Mouse (Mus musculus): ENCODE data around the gene Trpv2.
A peak's percentile ranks its signal among the peaks of the same experiment; 100 is the strongest.

The Trpv2 gene

DNA sequence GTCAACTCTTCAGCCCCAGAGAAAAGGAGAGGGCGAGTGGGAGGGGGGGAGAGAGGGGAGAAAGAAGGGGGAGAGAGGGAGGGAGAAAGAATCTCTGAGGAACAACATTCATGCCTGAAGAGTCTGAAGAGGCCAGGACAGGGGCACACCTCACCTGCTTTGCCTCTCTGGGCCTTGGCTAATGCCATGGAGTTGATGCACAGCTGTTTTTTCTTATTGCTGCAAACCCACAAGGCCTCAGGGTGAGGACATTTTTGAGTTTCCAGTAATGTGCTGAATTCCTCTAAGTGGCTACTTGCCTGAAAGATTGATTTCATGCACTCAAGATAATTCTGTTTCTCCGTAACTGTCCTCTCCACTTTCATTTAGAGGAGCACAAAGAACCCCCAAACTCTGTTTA is 16.1 kb upstream of the Trpv2 start:
- no peak for DNase-seq (ENCODE audit: low spot score in 2 of 2)

- DNase-seq (ENCODE audit: low spot score in 2 of 2) = no peak
These were observed 15.2 kb upstream of the Trpv2 start for GRCm38 (mm10) chr11:62558961-62559646.

GRCm38 (mm10) chr11:62560463-62561016 is 13.7 kb upstream of the Trpv2 start:
- no peak for DNase-seq (ENCODE audit: low spot score in 2 of 2)

- no peak for DNase-seq (ENCODE audit: low spot score in 2 of 2)
These were observed 10.7 kb upstream of the Trpv2 start for GRCm38 (mm10) chr11:62563590-62563989.

- no peak for DNase-seq (ENCODE audit: low spot score in 2 of 2)
These were observed 8.5 kb upstream of the Trpv2 start for GRCm38 (mm10) chr11:62565747-62566146.

DNA sequence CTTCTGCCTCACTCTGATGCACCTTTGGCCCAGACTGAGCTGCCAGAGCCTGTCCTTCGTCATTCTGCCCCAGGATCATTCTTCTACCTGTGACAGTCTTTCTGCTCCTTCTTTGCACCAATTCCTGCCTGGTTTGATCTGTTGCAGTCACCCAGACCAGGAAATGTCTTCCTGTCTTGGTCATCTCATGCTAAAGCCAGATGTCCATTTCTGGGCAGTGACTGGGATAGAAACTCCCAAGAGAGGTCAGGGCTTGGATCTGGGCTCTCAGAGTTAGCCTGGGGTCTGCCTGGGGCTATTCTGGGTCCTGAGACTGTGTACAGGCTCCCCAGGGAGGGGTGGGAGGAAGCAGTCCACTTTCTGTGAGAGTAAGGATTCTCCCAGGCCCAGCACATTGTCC is 8.1 kb upstream of the Trpv2 start:
- no peak for DNase-seq (ENCODE audit: low spot score in 2 of 2)

DNA sequence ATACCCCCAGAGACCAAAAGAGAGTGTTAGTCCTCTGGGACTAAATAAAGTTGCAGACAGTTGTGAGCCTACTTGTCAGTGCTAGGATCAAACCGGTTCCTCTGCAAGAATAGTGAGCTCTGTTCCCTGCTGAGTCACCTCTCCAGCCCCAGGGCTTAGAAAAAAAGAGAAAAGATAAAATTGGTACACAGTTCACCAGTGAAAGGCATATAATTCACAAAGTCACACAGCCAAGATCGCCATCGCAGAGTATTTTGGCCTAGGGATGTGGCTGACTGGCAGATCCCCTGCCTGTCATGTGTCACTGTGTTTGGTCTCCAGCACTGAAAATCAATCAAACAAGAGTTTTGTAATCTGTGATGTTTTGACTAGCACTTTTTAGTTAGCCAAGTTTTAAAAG is 6.0 kb upstream of the Trpv2 start:
- no peak for DNase-seq (ENCODE audit: low spot score in 2 of 2)

GRCm38 (mm10) chr11:62574703-62575085 is 408 bp downstream of the Trpv2 start:
- DNase-seq (ENCODE audit: low spot score in 2 of 2) = no peak

- peak; percentile 91 for DNase-seq (ENCODE audit: low spot score in 2 of 2)
These were observed 992 bp downstream of the Trpv2 start for GRCm38 (mm10) chr11:62575297-62575658.

- DNase-seq (ENCODE audit: low spot score in 2 of 2) = peak; percentile 70 to 72
These were observed 1.6 kb downstream of the Trpv2 start for GRCm38 (mm10) chr11:62575659-62576438.

DNA sequence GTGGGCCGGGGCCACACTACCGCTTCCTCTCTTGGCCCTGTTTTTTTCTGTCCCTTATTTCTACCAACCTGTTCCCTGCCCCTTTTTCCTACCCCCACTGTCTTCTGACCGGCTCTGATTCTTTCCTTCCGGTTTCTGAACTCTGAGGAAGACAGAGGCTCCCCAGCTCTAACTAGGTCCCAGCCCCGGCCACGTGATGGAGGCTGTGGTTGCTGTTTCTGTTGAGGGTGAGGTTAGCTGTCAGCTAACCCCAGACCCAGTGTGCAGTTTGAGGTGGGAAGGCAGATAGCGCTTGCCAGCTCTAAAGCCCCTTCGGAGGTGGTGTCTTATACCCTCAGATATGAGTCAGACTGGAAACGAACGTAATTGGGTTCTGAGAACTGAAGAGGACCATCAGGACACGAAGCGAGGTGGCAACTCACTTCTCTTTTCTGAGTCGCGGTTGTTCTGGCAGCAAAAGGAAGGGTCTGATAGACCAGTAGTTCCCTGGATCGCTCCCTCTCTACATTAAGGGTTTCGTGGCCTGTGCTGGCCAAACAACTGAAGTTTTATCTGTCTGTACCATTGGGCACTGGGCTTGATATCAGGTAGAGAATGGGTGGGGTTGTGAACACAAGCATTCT is 2.4 kb downstream of the Trpv2 start:
- DNase-seq (ENCODE audit: low spot score in 2 of 2) = peak; percentile 64 to 68

DNA sequence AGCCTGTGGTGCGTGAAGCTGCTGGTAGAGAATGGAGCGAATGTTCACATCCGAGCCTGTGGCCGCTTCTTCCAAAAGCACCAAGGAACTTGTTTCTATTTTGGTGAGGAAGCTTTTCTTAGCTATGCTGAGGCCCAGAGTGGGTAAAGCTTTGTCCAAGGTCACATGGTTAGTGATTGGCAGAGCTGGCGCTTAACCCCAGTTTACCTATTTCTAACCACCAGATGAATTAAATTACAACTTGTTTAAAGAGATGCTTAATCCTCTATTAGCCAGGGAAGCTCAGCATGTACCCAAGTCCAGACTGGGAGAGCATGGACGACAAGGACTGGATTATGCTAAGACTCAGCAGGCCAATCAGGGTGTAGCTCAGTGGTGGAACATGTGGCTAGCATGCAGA is 8.7 kb downstream of the Trpv2 start:
- no peak for DNase-seq (ENCODE audit: low spot score in 2 of 2)

- no peak for DNase-seq (ENCODE audit: low spot score in 2 of 2)
These were observed 10.5 kb downstream of the Trpv2 start for GRCm38 (mm10) chr11:62584671-62585206.

- no peak for DNase-seq (ENCODE audit: low spot score in 2 of 2)
These were observed 12.7 kb downstream of the Trpv2 start for GRCm38 (mm10) chr11:62587034-62587433.

- DNase-seq (ENCODE audit: low spot score in 2 of 2) = no peak
These were observed 15.1 kb downstream of the Trpv2 start for GRCm38 (mm10) chr11:62589391-62589790.

DNA sequence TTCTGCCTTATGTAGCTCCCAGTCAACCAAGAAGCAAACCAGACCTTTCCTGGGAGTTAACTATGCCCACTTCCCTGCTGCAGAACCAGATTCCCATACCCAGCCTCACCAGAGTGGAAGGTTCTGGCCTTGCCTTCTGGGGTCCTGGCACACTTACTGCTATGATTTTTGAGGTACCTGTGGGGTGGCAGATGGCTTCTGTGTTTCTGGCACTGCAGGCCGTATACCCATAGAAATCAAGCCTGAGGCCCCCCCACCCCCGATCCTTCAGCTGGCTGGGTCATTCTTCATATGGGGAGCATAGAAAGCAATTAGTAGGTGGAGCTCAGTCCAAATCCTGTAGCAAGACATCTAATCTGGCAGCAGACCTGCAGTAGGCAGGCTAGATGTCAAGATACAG is 16.7 kb downstream of the Trpv2 start:
- DNase-seq (ENCODE audit: low spot score in 2 of 2) = no peak

GRCm38 (mm10) chr11:62591904-62592575 is 17.8 kb downstream of the Trpv2 start:
- no peak for DNase-seq (ENCODE audit: low spot score in 2 of 2)

- no peak for DNase-seq (ENCODE audit: low spot score in 2 of 2)
These were observed 24.3 kb downstream of the Trpv2 start for GRCm38 (mm10) chr11:62598571-62598970.

DNA sequence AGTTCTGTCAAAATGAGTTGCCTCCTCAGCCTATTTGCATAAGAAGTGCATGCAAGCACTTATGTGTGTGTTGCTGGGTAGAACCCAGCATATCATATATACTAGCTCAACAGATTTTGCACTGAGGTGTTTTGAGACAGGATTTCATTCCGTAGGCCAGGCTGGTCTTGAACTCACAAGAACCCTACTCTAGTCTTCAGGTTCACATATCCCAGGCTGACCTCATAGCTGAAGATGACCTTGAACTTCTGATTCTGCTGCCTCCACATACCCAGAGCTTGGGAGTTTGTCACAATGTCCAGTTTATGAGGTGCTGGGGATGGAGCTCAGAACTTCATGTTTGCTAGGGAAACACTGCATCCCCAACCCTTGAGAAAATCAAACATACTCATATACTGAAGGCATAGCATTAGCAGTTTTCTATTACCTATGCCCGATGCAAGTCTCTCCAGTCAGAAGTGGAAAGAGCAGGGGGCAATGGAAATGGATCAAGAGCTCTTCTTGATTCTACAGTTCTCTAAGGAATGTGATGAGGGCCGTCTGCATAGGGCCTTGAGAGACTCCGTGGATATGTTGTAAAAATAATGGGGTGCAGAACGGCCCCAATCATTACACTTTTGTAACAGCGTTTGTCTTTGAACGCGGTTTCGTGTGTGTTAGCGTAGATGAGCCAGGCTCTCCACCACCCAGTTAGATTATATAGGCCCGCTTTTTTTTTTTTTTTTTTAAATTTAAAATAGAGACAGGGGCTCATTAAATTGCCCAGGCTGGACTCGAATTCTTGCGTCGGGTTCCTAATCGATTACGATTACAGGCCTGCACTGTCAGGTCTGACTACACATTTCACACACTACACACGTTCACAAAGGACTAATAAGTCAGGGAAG is 27.7 kb downstream of the Trpv2 start:
- no peak for DNase-seq (ENCODE audit: low spot score in 2 of 2)

DNA sequence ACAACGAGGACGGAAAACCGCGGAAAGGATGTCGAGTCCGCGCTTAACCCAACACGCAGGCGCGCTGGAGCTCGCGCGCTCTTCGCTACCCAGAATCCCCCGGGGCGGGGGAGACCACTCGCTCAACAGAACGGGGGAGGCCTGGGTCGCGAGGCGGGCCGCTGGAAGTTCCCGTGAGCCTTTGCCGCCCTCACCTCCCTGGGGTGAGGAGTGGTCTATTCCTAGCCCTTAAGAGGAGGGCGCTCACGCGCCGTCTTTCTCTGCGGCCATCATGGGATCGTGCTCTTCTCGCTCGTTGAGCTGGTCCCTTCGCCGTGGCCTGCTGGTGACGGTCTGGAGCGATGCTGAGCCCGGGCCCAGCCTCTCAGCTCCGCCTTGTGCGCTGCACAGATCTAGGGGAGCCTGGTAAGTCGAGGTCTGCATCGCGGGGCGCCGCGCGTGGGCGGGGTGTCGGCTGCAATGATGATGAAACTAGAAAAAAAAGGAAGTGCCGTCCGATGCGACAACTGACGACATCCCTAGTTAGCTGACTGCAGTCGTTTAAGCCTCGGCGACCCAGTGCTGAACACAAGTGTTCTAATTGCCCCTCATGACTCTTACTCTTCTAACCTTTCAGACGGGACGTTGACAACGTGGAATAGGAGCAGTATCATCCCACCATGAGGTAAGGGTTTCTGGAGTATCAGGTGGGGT is 28.5 kb downstream of the Trpv2 start:
- peak; percentile 95 to 97 for DNase-seq (ENCODE audit: low spot score in 2 of 2)

Measured in spleen, postnatal 10 days (tissue).